Mouse (Mus musculus) midbrain, postnatal 0 days (tissue): Measurements from ENCODE around the gene Eloa. TPM values are rescaled to one million over a fixed set of nuclear protein-coding genes. Genes with fewer than 3 reads are reported as not detected.

ENCODE experiments used
- ATAC-seq: fragments of 200-750 bp; cut with Nextera tagmentation; 2 replicates; pipeline ENCODE4 v1.8.0; 2017; ENCODE audit warnings: moderate number of reproducible peaks, mild to moderate bottlenecking, moderate TSS enrichment, moderate library complexity; ENCODE audit not compliant: low FRiP score
- DNase-seq: peaks from one replicate; pipeline ENCODE4 v3.0.0-alpha.2; 2015; ENCODE audit warnings: low spot score
- H3K27ac ChIP-seq: fragments of 300-500 bp; sonication (generic); 2 replicates; pipeline ENCODE4 v1.5.1; 2014; ENCODE audit warnings: low read depth, mild to moderate bottlenecking, low read length, mixed read lengths
- H3K27me3 ChIP-seq: fragments of 300-500 bp; sonication (generic); 2 replicates; pipeline ENCODE4 v1.6.1; 2014; ENCODE audit warnings: low read length, control low read depth, mixed read lengths; ENCODE audit not compliant: insufficient read depth
- H3K36me3 ChIP-seq: fragments of 300-500 bp; sonication (generic); 2 replicates; pipeline ENCODE4 v1.6.1; 2014; ENCODE audit warnings: low read length, control low read depth, mixed read lengths; ENCODE audit not compliant: insufficient read depth
- H3K4me1 ChIP-seq: fragments of 300-500 bp; sonication (generic); 2 replicates; pipeline ENCODE4 v1.6.1; 2014; ENCODE audit warnings: mild to moderate bottlenecking, control low read depth, antibody characterized with exemption, low read length, mixed read lengths; ENCODE audit not compliant: insufficient read depth
- H3K4me2 ChIP-seq: fragments of 300-500 bp; sonication (generic); 2 replicates; pipeline ENCODE4 v1.6.1; 2014; ENCODE audit warnings: low read depth, mild to moderate bottlenecking, low read length, mixed read lengths; ENCODE audit not compliant: poor library complexity, severe bottlenecking
- H3K4me3 ChIP-seq: fragments of 300-500 bp; sonication (generic); 2 replicates; pipeline ENCODE4 v1.5.1; 2014; ENCODE audit warnings: low read depth, mild to moderate bottlenecking, low read length, moderate library complexity
- H3K9ac ChIP-seq: fragments of 300-500 bp; sonication (generic); replicated peaks from 2 replicates; pipeline ENCODE4 v1.6.1; 2014; ENCODE audit warnings: mild to moderate bottlenecking, low read length, moderate library complexity, mixed read lengths; ENCODE audit not compliant: poor library complexity, severe bottlenecking
- H3K9me3 ChIP-seq: fragments of 300-500 bp; sonication (generic); 2 replicates; pipeline ENCODE4 v1.6.1; 2016; ENCODE audit warnings: low read length, control low read depth
- CTCF ChIP-seq: IDR thresholded peaks from 2 replicates; pipeline ENCODE4 v1.5.1; 2016; ENCODE audit warnings: antibody characterized with exemption, mild to moderate bottlenecking
- WGBS: fragments of 180-500 bp; shearing (Covaris S2); extraction: QIAGEN DNeasy Blood & Tissue Kit; methylation state at CpG from one replicate; pipeline ENCODE4 v1.1.7; 2014; 5-methylcytosine and 5-hydroxymethylcytosine counted together
- polyA plus RNA-seq: library from polyadenylated mRNA; unstranded; fragments of >200 nt; fragmentation: Nextera tagmentation; extraction: Ambion mirVana; gene quantifications from 2 replicates; pipeline ENCODE4 v1.2.1, GENCODE M21; 2015
- total RNA-seq: library from RNA; depleted of rRNA; stranded (reverse); fragments of >200 nt; gene quantifications from 2 replicates; pipeline ENCODE4 v1.2.3, GENCODE M21; 2014

The Eloa gene
- total and polyA plus RNA-seq, 2 experiments from 2014 or later = 19.0 to 23.3 TPM

DNA sequence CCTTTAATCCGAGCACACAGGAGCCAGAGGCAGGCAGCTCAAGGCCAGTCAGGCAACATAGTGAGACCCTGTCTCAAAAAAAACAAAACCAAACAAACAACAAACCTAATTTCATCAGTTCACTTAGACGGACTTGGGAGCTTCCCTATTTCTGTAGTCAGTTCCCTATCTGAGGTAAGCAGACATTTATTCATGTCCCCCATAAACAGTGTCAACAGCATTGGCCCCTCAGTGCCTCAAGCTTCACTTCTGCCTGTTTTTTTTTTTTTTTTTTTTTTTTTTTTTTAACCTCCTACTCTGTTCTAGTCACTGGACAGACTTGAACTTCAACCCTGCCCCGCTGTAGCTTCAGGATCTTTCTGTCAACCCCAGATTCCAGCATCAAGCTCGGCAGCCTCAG is 13.5 kb upstream of the Eloa start:
- no peaks in the 10 kb centered on the region for H3K9me3 ChIP-seq
- 57% methylated on average over 4 of the region's 4 CpGs for WGBS
- no peaks in the 10 kb centered on the region for H3K36me3 ChIP-seq
- no peak overlapping the region for H3K9ac ChIP-seq
- no peaks in the 10 kb centered on the region for H3K4me1 ChIP-seq
- no peak for ATAC-seq
- no peak for DNase-seq
- no peak overlapping the region for H3K27ac ChIP-seq
- H3K4me2 ChIP-seq = no peak overlapping the region
- TF ChIP-seq CTCF = no peak
- no peak overlapping the region for H3K4me3 ChIP-seq
- no peaks in the 10 kb centered on the region for H3K27me3 ChIP-seq

DNA sequence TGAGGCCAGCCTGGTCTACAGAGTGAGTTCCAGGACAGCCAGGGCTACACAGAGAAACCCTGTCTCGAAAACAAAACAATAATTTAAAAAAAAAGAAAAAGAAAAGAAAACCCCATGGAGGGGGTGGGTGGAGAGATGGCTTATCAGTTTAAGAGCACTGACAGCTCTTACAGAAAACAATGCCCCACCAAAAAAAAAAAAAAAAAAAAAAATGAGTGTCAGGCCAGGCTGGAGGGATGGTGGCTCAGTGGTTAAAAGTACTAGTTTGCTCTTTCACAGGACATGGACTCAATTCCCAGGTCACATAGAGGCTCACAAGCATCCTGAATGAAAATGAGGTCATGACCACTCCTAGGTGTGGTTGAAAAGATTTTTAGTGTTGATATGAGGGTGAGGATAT is 11.7 kb upstream of the Eloa start:
- no peak for DNase-seq

DNA sequence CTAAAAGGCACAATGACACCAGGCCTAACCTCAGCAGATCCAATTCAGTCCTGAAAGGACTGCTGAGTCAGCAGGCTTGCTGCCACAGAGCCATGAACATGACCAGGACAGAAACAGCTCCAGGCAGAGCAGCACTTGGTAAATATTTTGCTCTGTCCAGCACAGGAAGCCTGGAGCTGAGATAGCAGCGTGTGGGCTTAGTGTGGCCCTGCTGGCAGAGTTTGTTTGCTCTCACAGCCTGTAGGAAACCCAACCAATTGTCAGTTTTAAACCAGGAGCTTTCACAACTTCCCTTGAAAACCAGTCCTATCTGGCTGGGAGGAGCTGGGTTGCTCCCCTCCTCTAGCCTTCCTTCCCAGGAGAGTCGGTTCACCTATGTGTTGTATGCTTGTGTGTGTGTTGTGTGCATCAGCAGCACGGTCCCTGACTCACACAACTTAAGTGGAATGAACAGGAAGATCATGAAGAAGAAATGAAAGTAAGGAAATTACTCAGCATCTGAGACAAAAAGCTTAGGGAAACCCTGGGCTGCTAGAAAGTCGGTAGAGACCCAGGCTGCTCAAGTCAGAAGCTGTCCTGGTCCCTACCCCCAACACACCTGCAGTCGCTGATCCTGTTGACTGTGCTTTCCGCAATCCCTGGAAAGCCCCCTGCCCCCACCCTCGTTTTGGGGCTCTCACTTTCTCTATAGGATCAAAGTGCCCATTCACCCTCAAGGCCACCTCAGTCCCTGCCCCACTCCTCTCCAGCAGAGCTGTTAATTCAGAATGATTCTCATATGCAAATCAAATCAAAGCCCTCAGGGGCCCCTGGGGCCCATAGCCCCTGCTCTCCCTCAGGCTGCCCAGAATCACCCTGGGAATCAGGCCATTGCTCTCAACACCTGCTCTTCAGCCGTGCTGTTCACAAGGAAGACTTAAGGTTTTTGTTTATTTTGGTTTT is 9.7 kb upstream of the Eloa start:
- Histone ChIP-seq H3K4me3 (no peak overlapping the region), H3K4me1 (no peaks in the 10 kb centered on the region), H3K9me3 (no peaks in the 10 kb centered on the region), H3K36me3 (no peaks in the 10 kb centered on the region), H3K4me2 (no peak overlapping the region), H3K27ac (no peak overlapping the region), H3K9ac (no peak overlapping the region), H3K27me3 (no peaks in the 10 kb centered on the region)
- no peak for TF ChIP-seq CTCF
- ATAC-seq = no peak
- peak; percentile 17 for DNase-seq
- WGBS = 5% methylated on average over 8 of the region's 8 CpGs

More for the DNA sequence above, 11.7 kb upstream of the Eloa start:
- Histone ChIP-seq H3K27ac (no peak overlapping the region), H3K9me3 (no peaks in the 10 kb centered on the region), H3K4me2 (no peak overlapping the region), H3K36me3 (no peaks in the 10 kb centered on the region), H3K27me3 (no peaks in the 10 kb centered on the region), H3K4me3 (no peak overlapping the region), H3K4me1 (no peaks in the 10 kb centered on the region), H3K9ac (no peak overlapping the region)
- TF ChIP-seq CTCF = no peak
- 82% methylated on average over 1 of the region's 1 CpGs for WGBS
- ATAC-seq = no peak

DNA sequence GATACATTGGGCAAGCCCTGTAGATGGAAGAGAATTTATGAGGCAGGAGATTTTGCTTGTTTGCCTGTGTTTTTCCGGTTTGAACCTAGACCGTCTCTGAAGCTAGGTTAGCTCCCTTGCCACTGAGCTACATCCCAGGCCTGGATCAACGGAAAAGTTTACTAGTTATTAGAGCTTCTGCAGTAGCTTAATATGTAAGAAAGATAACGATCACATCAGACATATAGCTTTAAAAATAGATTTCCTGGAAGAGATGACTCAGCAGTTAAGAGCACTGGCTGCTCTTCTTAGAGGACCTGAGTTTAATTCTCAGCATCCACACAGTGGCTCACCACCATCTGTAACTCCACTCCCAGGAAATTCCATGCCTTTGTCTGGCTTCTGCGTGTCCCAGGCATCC is 7.1 kb upstream of the Eloa start:
- 89% methylated on average over 5 of the region's 5 CpGs for WGBS
- no peak for DNase-seq
- no peaks in the 10 kb centered on the region for H3K36me3 ChIP-seq
- H3K27ac ChIP-seq = no peak overlapping the region
- TF ChIP-seq CTCF = no peak
- H3K4me3 ChIP-seq = no peak overlapping the region
- no peak overlapping the region for H3K4me2 ChIP-seq
- no peaks in the 10 kb centered on the region for H3K9me3 ChIP-seq
- H3K9ac ChIP-seq = no peak overlapping the region
- H3K4me1 ChIP-seq = no peaks in the 10 kb centered on the region
- ATAC-seq = no peak
- no peaks in the 10 kb centered on the region for H3K27me3 ChIP-seq

DNA sequence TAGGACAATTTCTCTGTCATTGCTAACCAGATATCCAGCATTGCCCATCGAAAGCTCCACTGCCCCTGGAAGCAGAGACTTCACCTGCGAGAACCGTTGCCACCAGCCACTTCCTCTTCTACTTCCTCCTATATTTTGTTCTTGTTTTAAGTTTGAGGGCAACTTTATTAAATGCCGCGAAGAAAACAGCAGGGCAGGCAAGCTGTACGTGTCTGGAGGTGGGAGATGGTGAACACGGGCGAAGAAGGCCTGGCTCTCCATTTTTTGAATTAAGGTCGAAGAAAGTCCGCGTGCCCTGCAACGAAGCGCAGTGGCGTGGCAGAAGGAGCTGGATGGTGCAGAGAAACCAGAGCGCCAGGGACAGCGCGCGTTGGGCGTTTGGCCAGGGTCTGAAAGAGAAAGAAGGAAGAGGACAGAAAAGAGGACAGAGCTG is 6.6 kb upstream of the Eloa start:
- no peaks in the 10 kb centered on the region for H3K4me1 ChIP-seq
- WGBS = 87% methylated on average over 19 of the region's 19 CpGs
- no peak overlapping the region for H3K9ac ChIP-seq
- no peaks in the 10 kb centered on the region for H3K27me3 ChIP-seq
- ATAC-seq (no peak), DNase-seq (no peak)
- H3K36me3 ChIP-seq = no peaks in the 10 kb centered on the region
- TF ChIP-seq CTCF = no peak
- H3K4me3 ChIP-seq = no peak overlapping the region
- no peaks in the 10 kb centered on the region for H3K9me3 ChIP-seq
- no peak overlapping the region for H3K4me2 ChIP-seq
- no peak overlapping the region for H3K27ac ChIP-seq

DNA sequence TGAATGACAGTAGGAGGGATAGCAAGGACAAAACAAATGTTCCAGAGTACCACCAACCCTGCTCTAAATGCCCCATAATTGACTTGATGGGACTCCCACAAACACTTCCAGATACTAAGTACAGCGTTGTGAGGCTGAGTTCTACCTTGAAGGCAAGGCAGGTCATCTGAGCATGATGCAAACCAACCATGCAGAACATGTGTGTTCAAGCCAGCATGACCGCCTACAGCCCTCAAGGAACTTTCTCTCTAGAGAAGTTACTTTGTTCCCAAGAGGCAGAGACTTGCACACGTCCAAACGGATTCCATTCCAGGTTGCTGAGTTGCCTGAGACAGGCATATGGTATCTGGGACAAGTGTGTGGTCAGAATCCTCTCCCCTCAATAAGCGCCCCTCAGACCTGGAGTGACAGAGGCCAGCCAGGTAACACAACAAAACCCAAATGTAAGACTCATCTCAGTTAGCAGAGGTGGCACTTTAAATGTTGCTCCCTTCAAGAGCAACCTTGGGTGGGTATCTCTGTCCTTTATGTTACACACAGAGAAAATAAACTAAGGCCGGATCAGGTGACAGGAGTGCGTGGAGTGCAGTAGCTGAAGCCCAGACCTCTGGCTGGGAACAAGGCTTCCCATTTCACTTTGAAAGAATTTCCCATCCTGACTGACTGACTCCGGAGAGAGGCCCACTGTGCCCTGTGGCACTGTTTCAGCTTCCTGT is 6.0 kb upstream of the Eloa start:
- H3K4me3 ChIP-seq = no peak overlapping the region
- no peak overlapping the region for H3K4me2 ChIP-seq
- no peak for TF ChIP-seq CTCF
- 81% methylated on average over 8 of the region's 8 CpGs for WGBS
- H3K9ac ChIP-seq = no peak overlapping the region
- DNase-seq (no peak), ATAC-seq (no peak)
- no peaks in the 10 kb centered on the region for H3K9me3 ChIP-seq
- H3K27me3 ChIP-seq = no peaks in the 10 kb centered on the region
- no peak overlapping the region for H3K27ac ChIP-seq
- H3K36me3 ChIP-seq = no peaks in the 10 kb centered on the region
- H3K4me1 ChIP-seq = no peaks in the 10 kb centered on the region
